Mouse (Mus musculus) midbrain, embryonic 10.5 days (tissue): Measurements from ENCODE around the gene Snph. TPM values are rescaled to one million over a fixed set of nuclear protein-coding genes. Genes with fewer than 3 reads are reported as not detected.
A peak's percentile ranks its signal among the peaks of the same experiment; 100 is the strongest.

Source experiments
- DNase-seq: peaks from one replicate; pipeline ENCODE4 v3.0.0-alpha.2; 2017; ENCODE audit warnings: low spot score
- H3K27ac ChIP-seq: fragments of 300-500 bp; sonication (generic); replicated peaks from 2 replicates; pipeline ENCODE4 v1.5.1; 2016; ENCODE audit warnings: mild to moderate bottlenecking
- H3K27me3 ChIP-seq: fragments of 300-500 bp; sonication (generic); 2 replicates; pipeline ENCODE4 v1.6.1; 2016; ENCODE audit warnings: low read depth, mild to moderate bottlenecking; ENCODE audit not compliant: poor library complexity, severe bottlenecking
- H3K36me3 ChIP-seq: fragments of 300-500 bp; sonication (generic); 2 replicates; pipeline ENCODE4 v1.6.1; 2016; ENCODE audit warnings: mild to moderate bottlenecking, moderate library complexity
- H3K4me1 ChIP-seq: fragments of 300-500 bp; sonication (generic); 2 replicates; pipeline ENCODE4 v1.6.1; 2016
- H3K4me3 ChIP-seq: fragments of 300-500 bp; sonication (generic); 2 replicates; pipeline ENCODE4 v1.5.1; 2016; ENCODE audit warnings: mild to moderate bottlenecking, moderate library complexity
- H3K9me3 ChIP-seq: fragments of 300-500 bp; sonication (generic); replicated peaks from 2 replicates; pipeline ENCODE4 v1.6.1; 2016; ENCODE audit warnings: mild to moderate bottlenecking
- WGBS: fragments of 180-500 bp; shearing (Covaris S2); methylation state at CpG from one replicate; pipeline ENCODE4 v1.1.7; 2016; 5-methylcytosine and 5-hydroxymethylcytosine counted together
- polyA plus RNA-seq: library from polyadenylated mRNA; unstranded; fragments of >200 nt; fragmentation: Nextera tagmentation; extraction: Ambion mirVana; gene quantifications from 2 replicates; pipeline ENCODE4 v1.2.1, GENCODE M21; 2016

The Snph gene
- 1.3 and 2.1 TPM in 2 replicates for polyA plus RNA-seq

GRCm38 (mm10) chr2:151632159-151632814 is at the start of gene Snph:
Gene Snph (minus strand): TSS chr2:151632593.
- H3K4me1 ChIP-seq: peaks cover 19% of the 10 kb centered on the region
- peaks cover 53% of the 10 kb centered on the region for H3K27me3 ChIP-seq
- no peaks in the 10 kb centered on the region for H3K36me3 ChIP-seq
- DNase-seq: peak; percentile 78
- no peaks in the 10 kb centered on the region for H3K9me3 ChIP-seq
- H3K4me3 ChIP-seq: peak within 1 kb of the TSS; percentile 83
- peak within 1 kb of the TSS; percentile 86 for H3K27ac ChIP-seq
- under 1% methylated on average over 42 of the region's 47 CpGs for WGBS

- WGBS: 67% methylated on average over 2 of the region's 2 CpGs
- Histone ChIP-seq H3K36me3 (no peaks in the 10 kb centered on the region), H3K4me1 (no peaks in the 10 kb centered on the region), H3K27ac (no peak overlapping the region), H3K4me3 (no peak overlapping the region), H3K9me3 (no peaks in the 10 kb centered on the region), H3K27me3 (0 out of 2 replicates have a peak, but pooled peaks cover under 1% of the 10 kb centered on the region)
- DNase-seq: no peak
Measured at GRCm38 (mm10) chr2:151676234-151676633, 43.8 kb upstream of the Snph start.

GRCm38 (mm10) chr2:151670968-151671329 is 38.6 kb upstream of the Snph start:
- WGBS: 81% methylated on average over 1 of the region's 1 CpGs
- H3K9me3 ChIP-seq: no peaks in the 10 kb centered on the region

DNA sequence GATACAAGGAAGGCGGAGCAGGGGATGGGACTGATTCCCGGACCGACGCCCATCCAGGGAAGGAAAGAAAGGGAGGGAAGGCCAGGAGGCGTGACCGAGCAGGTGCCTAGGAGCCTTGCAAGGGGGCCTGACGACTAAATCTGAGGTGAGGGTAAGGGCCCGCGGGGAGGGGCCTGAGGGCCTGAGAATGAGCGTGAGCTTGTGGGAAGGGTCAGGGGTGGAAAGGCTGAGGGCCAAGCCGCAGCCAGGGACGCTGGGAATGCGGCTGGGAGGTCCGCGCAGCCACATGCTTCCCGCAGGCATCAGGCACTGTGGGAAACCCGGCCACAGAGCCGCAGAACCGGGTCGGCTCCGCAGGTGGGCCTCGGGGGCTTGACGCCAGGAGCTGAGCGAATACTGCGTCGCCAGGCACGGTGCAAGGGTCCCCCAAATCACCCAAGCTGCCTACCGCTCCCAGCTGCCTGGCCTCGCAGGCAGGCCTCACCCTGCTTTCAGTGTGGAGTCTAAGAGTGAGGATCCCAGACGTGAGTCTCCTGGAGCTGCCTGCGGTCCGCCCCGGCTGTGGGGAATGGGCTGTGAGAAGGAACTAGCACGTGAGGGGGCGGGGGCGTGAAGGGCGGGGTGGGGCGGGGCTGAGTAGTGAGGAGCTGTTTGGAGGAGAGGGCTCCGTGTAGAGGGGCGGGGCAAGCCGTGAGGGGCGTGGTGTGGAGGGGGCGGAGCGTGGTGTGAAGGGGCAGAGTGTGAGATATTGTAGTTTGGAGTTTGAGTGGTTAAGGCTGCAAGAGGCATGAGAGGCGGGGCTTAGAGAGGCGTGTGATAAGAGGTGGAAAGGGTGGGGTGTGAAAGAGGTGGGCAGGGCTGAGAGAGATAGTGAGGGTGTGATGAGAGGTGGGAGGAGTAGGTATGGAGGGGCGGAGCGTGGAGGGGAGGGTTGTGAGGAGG is 37.9 kb upstream of the Snph start:
- peak; percentile 19 for DNase-seq
- peak overlapping the region; percentile 30 for H3K4me3 ChIP-seq
- H3K36me3 ChIP-seq: no peaks in the 10 kb centered on the region
- WGBS: 36% methylated on average over 48 of the region's 48 CpGs
- H3K27me3 ChIP-seq: peaks cover 17% of the 10 kb centered on the region
- H3K9me3 ChIP-seq: no peaks in the 10 kb centered on the region
- no peak overlapping the region; the same call in 1 of the 2 replicates for H3K27ac ChIP-seq
- peaks cover 8% of the 10 kb centered on the region for H3K4me1 ChIP-seq

More at GRCm38 (mm10) chr2:151670968-151671329, 38.6 kb upstream of the Snph start:
- H3K4me3 ChIP-seq: no peak overlapping the region
- H3K36me3 ChIP-seq: no peaks in the 10 kb centered on the region
- DNase-seq: no peak
- peaks cover 8% of the 10 kb centered on the region for H3K4me1 ChIP-seq
- H3K27ac ChIP-seq: no peak overlapping the region
- peaks cover 17% of the 10 kb centered on the region for H3K27me3 ChIP-seq

- Histone ChIP-seq H3K27ac (no peak within 1 kb of the TSS), H3K4me1 (peaks cover 8% of the 10 kb centered on the region), H3K36me3 (no peaks in the 10 kb centered on the region), H3K27me3 (peaks cover 17% of the 10 kb centered on the region), H3K9me3 (no peaks in the 10 kb centered on the region), H3K4me3 (no peak within 1 kb of the TSS)
- no peak for DNase-seq
- WGBS: 80% methylated on average over 3 of the region's 3 CpGs
Measured at GRCm38 (mm10) chr2:151668433-151668832, 36.0 kb upstream of the Snph start, which contains the start of gene Rad21l. Gene Rad21l (minus strand): TSS chr2:151668533.

GRCm38 (mm10) chr2:151652053-151652452 is 19.7 kb upstream of the Snph start:
- Histone ChIP-seq H3K4me1 (no peaks in the 10 kb centered on the region), H3K9me3 (no peaks in the 10 kb centered on the region), H3K27ac (no peak overlapping the region), H3K4me3 (no peak overlapping the region), H3K27me3 (no peaks in the 10 kb centered on the region), H3K36me3 (no peaks in the 10 kb centered on the region)
- WGBS: 76% methylated on average over 1 of the region's 1 CpGs
- DNase-seq: no peak

GRCm38 (mm10) chr2:151636015-151636402 is 3.6 kb upstream of the Snph start:
- DNase-seq: no peak
- 69% methylated on average over 2 of the region's 2 CpGs for WGBS
- Histone ChIP-seq H3K27ac (no peak overlapping the region), H3K9me3 (no peaks in the 10 kb centered on the region), H3K27me3 (peaks cover 35% of the 10 kb centered on the region), H3K36me3 (no peaks in the 10 kb centered on the region), H3K4me3 (no peak overlapping the region), H3K4me1 (peaks cover 19% of the 10 kb centered on the region)

DNA sequence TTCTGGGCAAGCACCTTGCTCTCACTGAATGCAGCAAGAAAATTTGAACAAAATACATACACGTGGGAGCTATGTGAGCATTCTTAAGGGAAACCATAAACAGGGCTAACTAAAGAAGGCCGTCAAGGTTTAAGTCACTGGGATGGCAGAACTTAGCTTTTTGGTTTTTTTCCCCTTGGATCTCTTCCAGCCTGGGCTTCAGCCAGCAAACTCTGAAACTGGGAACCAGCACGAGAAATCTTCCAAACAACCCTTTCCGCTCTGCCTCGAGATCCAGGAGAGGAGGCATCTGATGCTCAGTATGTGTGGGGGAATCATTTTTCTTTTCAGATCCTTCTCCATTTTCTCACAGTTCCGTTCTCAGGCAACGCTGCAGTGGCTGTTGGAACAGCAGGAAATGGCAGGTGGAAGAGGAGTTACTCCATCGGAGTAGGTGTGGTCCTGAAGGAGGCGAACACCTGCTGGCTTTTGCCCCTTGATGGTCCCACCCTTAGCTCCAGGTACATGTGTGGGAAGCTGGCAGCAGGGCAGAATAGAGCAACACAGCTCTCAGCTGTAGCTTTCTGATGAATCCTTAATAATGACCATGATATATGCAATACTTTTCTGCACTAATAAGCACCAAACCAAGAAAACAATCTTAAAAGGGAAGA is 3.1 kb upstream of the Snph start:
- H3K4me3 ChIP-seq: no peak overlapping the region
- no peaks in the 10 kb centered on the region for H3K9me3 ChIP-seq
- no peak overlapping the region for H3K27ac ChIP-seq
- H3K4me1 ChIP-seq: peaks cover 19% of the 10 kb centered on the region
- DNase-seq: no peak
- no peaks in the 10 kb centered on the region for H3K36me3 ChIP-seq
- H3K27me3 ChIP-seq: peaks cover 40% of the 10 kb centered on the region
- 73% methylated on average over 9 of the region's 9 CpGs for WGBS

GRCm38 (mm10) chr2:151634903-151635302 is 2.5 kb upstream of the Snph start:
- 42% methylated on average over 2 of the region's 2 CpGs for WGBS
- DNase-seq: no peak

DNA sequence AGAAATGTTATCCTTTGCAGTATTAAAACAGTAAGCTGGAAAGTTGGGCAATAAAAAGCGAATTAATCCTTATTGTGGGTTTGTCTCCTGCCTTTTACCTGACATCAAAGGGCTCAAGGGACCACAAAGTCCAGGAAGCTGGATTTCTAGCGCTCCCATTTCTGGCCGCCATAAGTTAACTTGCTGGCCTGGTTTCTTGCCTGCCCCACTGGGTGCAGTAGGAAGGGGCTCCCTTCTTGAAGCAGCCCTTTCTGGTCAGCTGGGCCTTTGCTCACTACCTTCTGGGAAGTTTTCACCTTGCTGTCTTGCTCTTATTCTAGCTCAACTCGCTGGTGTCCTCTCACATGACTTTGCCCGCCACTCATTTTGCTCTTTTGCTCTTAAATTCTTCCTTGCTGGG is 589 bp upstream of the Snph start:
- no peak for DNase-seq
- Histone ChIP-seq H3K4me1 (peaks cover 19% of the 10 kb centered on the region), H3K27ac (no peak overlapping the region), H3K4me3 (peak overlapping the region; percentile 83; the same call in 1 of the 2 replicates), H3K27me3 (peaks cover 53% of the 10 kb centered on the region), H3K9me3 (no peaks in the 10 kb centered on the region), H3K36me3 (no peaks in the 10 kb centered on the region)
- 32% methylated on average over 5 of the region's 5 CpGs for WGBS

More at GRCm38 (mm10) chr2:151634903-151635302, 2.5 kb upstream of the Snph start:
- H3K27ac ChIP-seq: no peak overlapping the region
- no peak overlapping the region for H3K4me3 ChIP-seq
- peaks cover 19% of the 10 kb centered on the region for H3K4me1 ChIP-seq
- peaks cover 46% of the 10 kb centered on the region for H3K27me3 ChIP-seq
- H3K9me3 ChIP-seq: no peaks in the 10 kb centered on the region
- no peaks in the 10 kb centered on the region for H3K36me3 ChIP-seq

DNA sequence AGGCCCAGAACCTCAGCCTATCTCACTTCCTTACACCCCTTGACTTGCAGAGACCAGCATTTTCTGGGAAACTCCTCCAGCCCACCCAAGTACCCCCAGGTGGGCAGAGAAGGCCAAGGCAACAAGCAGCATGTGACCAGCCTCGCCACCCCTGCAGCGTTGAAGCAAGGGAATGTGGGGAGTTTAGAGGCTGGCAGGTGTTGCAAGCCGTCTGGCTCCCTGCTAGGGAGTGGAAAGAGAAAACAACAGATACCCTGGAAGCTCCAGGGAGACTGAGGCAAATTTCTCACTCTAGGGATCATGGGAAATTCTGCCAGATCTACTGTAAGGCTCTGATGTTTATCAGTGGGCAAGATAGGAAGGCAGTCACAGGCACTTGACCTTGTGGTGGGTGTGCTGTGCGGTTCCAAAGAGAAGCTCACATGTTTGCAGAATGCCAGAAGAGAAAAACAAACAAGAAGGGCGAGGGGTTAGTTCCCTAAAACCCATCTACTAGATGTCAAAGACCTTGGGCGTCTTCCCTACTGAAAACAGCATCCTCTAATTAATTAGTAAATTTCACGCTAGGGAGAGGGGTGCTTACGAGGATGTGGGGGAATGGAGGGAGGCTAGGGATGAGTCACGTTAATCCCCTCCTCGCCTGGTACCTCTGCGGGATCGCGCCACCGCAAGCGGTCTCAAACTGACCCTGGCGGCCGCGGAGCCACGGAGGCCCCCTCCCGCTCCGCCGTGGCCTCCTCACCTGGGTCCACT is 811 bp downstream of the Snph start:
- 3% methylated on average over 22 of the region's 22 CpGs for WGBS
- Histone ChIP-seq H3K4me3 (peak overlapping the region; percentile 83), H3K27ac (peak overlapping the region; percentile 86), H3K27me3 (peaks cover 53% of the 10 kb centered on the region), H3K36me3 (no peaks in the 10 kb centered on the region), H3K9me3 (no peaks in the 10 kb centered on the region), H3K4me1 (peaks cover 19% of the 10 kb centered on the region)
- DNase-seq: no peak

DNA sequence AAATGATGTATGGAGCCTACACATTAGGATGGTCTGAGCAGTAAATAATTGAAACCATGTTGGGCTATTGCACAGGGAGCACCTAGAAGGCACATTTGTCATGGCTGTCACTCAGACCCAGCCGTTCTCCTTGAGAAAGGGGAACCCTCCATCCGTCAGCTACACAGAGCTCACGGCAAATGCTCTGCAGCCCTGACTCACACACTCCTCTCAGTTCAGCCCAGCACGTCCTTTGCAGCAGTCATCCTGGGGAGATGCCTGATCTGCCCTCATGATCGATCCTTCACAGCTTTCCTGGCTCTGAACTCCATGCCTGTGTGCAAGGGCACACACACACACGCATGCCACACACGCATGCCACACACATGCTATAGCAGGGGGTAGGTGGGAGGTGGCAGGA is 3.1 kb downstream of the Snph start:
- Histone ChIP-seq H3K4me3 (no peak overlapping the region), H3K4me1 (peaks cover 19% of the 10 kb centered on the region), H3K27ac (no peak overlapping the region), H3K9me3 (no peaks in the 10 kb centered on the region), H3K27me3 (peaks cover 50% of the 10 kb centered on the region), H3K36me3 (no peaks in the 10 kb centered on the region)
- DNase-seq: no peak
- 79% methylated on average over 7 of the region's 7 CpGs for WGBS
